Mouse (Mus musculus) ES-Bruce4 (cell line): Measurements from ENCODE around the gene Fndc7.

Source experiments
- CTCF ChIP-seq: IDR thresholded peaks from one replicate; pipeline ENCODE4 v1.8.1; 2011; ENCODE audit warnings: low read depth, low read length
- EP300 ChIP-seq: IDR thresholded peaks from 2 replicates; pipeline ENCODE4 v1.6.1; 2011; ENCODE audit warnings: low read depth, low read length; ENCODE audit not compliant: insufficient read depth
- POLR2A ChIP-seq: IDR thresholded peaks from one replicate; pipeline ENCODE4 v1.8.1; 2011; ENCODE audit warnings: low read length; ENCODE audit not compliant: insufficient read depth

DNA sequence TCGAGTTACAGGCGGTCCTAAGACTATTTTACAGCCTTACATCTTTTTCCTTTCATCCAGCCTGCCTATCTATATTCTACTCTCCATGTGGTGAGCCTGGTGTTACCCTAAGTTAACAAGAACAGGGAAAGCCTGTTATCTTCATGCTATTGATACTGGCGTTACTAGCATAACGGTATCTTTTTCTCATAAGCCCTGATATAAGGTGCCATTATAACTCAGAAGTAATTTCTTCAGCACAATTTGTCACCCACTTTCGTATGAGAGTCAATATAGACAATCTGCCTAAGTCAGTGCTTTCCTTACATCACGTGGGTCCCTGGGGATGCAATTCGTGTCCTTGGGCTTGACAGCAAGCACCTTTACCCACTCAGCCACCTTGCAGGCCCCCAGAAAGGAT lies 50.8 kb downstream of the Fndc7 start:
- TF ChIP-seq CTCF: no peak
- no peak for TF ChIP-seq POLR2A
- no peak for TF ChIP-seq EP300
